In genomic region chr10:8583552-8584388, GRCm38 (mm10) we compare ENCODE assay signal across 17 mouse cellular contexts.
DNase-seq lines count a peak whose midpoint lies in the region; ATAC-seq and TF ChIP-seq lines count a peak whose summit lies in the region.
"Had no signal": no experiment of that assay in that cellular context is flagged by ENCODE, and none has a peak within 500 bp of the region (broad histone marks: within the 10 kb centered on the region; RNA-seq: fewer than 3 reads in every experiment).

No protein-coding gene starts in this region.

- no peaks in the 10 kb centered on the region for H3K9me3 ChIP-seq in forebrain, postnatal 0 days (ENCODE audit: low read length)
- no peaks in the 10 kb centered on the region for H3K9me3 ChIP-seq in forebrain, embryonic 13.5 days (replicated peaks)
- no peaks in the 10 kb centered on the region for H3K9me3 ChIP-seq in midbrain, embryonic 16.5 days (replicated peaks; ENCODE audit: control insufficient read depth, low read length, poor library complexity, severe bottlenecking)
- no peaks in the 10 kb centered on the region for H3K9me3 ChIP-seq in midbrain, embryonic 11.5 days (ENCODE audit: control insufficient read depth, low read length)
- no peaks in the 10 kb centered on the region for H3K9me3 ChIP-seq in midbrain, postnatal 0 days (ENCODE audit: low read length)
- H3K9me3 ChIP-seq: embryonic facial prominence, embryonic 13.5 days; limb, embryonic 15.5 days had no signal

- WGBS in forebrain, postnatal 0 days, result 38% methylated on average over 7 of the region's 7 CpGs
- WGBS in forebrain, embryonic 13.5 days, result 54% methylated on average over 7 of the region's 7 CpGs
- 64% methylated on average over 7 of the region's 7 CpGs for WGBS in midbrain, embryonic 16.5 days
- 78% methylated on average over 7 of the region's 7 CpGs for WGBS in midbrain, embryonic 11.5 days
- 69% methylated on average over 7 of the region's 7 CpGs for WGBS in midbrain, postnatal 0 days

- no peaks in the 10 kb centered on the region for H3K36me3 ChIP-seq in forebrain, postnatal 0 days (ENCODE audit: insufficient read depth)
- H3K36me3 ChIP-seq in forebrain, embryonic 13.5 days (ENCODE audit: poor library complexity, severe bottlenecking), result no peaks in the 10 kb centered on the region
- H3K36me3 ChIP-seq in midbrain, embryonic 16.5 days (ENCODE audit: control insufficient read depth, insufficient read depth, low read length), result no peaks in the 10 kb centered on the region
- H3K36me3 ChIP-seq in midbrain, embryonic 11.5 days (ENCODE audit: control insufficient read depth, insufficient read depth, low read length), result no peaks in the 10 kb centered on the region
- no peaks in the 10 kb centered on the region for H3K36me3 ChIP-seq in midbrain, postnatal 0 days (ENCODE audit: insufficient read depth, low read length)
- H3K36me3 ChIP-seq: embryonic facial prominence, embryonic 13.5 days; limb, embryonic 15.5 days had no signal

- ATAC-seq in forebrain, postnatal 0 days, result peak; percentile 36; the same call in 1 of the 2 replicates
- ATAC-seq in forebrain, embryonic 13.5 days, result no peak
- peak; percentile 51; the same call in 1 of the 2 replicates for ATAC-seq in midbrain, embryonic 16.5 days
- ATAC-seq in midbrain, embryonic 11.5 days (ENCODE audit: low FRiP score), result no peak
- no peak for ATAC-seq in midbrain, postnatal 0 days (ENCODE audit: low FRiP score)
- no peak for ATAC-seq in granulocyte monocyte progenitor cell, adult 5-6 weeks (replicated peaks; ENCODE audit: poor library complexity, severe bottlenecking)

- no peak for TF ChIP-seq CTCF in forebrain, postnatal 0 days (IDR thresholded peaks at IDR 0.05; ENCODE audit: low read depth)
- TF ChIP-seq CTCF in midbrain, postnatal 0 days (IDR thresholded peaks at IDR 0.05), result no peak

- H3K27me3 ChIP-seq in forebrain, postnatal 0 days (ENCODE audit: insufficient read depth, low read length), result no peaks in the 10 kb centered on the region
- H3K27me3 ChIP-seq in forebrain, embryonic 13.5 days, result no peaks in the 10 kb centered on the region
- H3K27me3 ChIP-seq in midbrain, embryonic 16.5 days (ENCODE audit: control insufficient read depth, insufficient read depth, low read depth, low read length), result no peaks in the 10 kb centered on the region
- no peaks in the 10 kb centered on the region for H3K27me3 ChIP-seq in midbrain, embryonic 11.5 days (ENCODE audit: control insufficient read depth, insufficient read depth, low read length)
- no peaks in the 10 kb centered on the region for H3K27me3 ChIP-seq in midbrain, postnatal 0 days (ENCODE audit: insufficient read depth, low read length)
- H3K27me3 ChIP-seq: embryonic facial prominence, embryonic 13.5 days; limb, embryonic 15.5 days had no signal

- no peak overlapping the region for H3K27ac ChIP-seq in forebrain, postnatal 0 days (ENCODE audit: low read depth, low read length)
- H3K27ac ChIP-seq in forebrain, embryonic 13.5 days, result no peak overlapping the region
- peak overlapping the region; percentile 42; the same call in 1 of the 2 replicates for H3K27ac ChIP-seq in midbrain, embryonic 16.5 days (ENCODE audit: low read length)
- no peak overlapping the region for H3K27ac ChIP-seq in midbrain, embryonic 11.5 days (ENCODE audit: low read depth, low read length)
- H3K27ac ChIP-seq in midbrain, postnatal 0 days (ENCODE audit: low read depth, low read length), result no peak overlapping the region
- H3K27ac ChIP-seq: embryonic facial prominence, embryonic 13.5 days; limb, embryonic 15.5 days had no signal

- no peaks in the 10 kb centered on the region for H3K4me1 ChIP-seq in forebrain, postnatal 0 days (ENCODE audit: insufficient read depth)
- H3K4me1 ChIP-seq in forebrain, embryonic 13.5 days, result no peaks in the 10 kb centered on the region
- no peaks in the 10 kb centered on the region for H3K4me1 ChIP-seq in midbrain, embryonic 16.5 days (ENCODE audit: control insufficient read depth, insufficient read depth, low read length)
- no peaks in the 10 kb centered on the region for H3K4me1 ChIP-seq in midbrain, embryonic 11.5 days (ENCODE audit: control insufficient read depth, insufficient read depth, low read length)
- H3K4me1 ChIP-seq in midbrain, postnatal 0 days (ENCODE audit: insufficient read depth, low read length), result no peaks in the 10 kb centered on the region
- H3K4me1 ChIP-seq: embryonic facial prominence, embryonic 13.5 days; limb, embryonic 15.5 days had no signal

- peak; percentile 3 for DNase-seq in forebrain, postnatal 0 days
- no peak for DNase-seq in midbrain, embryonic 11.5 days (ENCODE audit: low spot score, missing footprints)
- peak; percentile 10 for DNase-seq in midbrain, postnatal 0 days (ENCODE audit: low spot score)
- DNase-seq in right cerebral cortex, postnatal 10 days (ENCODE audit: low spot score in 2 of 2), result no peak
- DNase-seq: adrenal gland, adult 8-10 months; B cell, adult 2 months; cerebellum, adult 9-10 months; heart, postnatal 10 days; kidney, adult 8-10 months; kidney, postnatal 25 days; lung, postnatal 10 days had no signal

- H3K4me2 ChIP-seq in forebrain, postnatal 0 days (ENCODE audit: low read depth), result no peak overlapping the region
- no peak overlapping the region for H3K4me2 ChIP-seq in forebrain, embryonic 13.5 days
- H3K4me2 ChIP-seq in midbrain, embryonic 16.5 days (ENCODE audit: low read length), result no peak overlapping the region
- H3K4me2 ChIP-seq in midbrain, embryonic 11.5 days, result no peak overlapping the region
- no peak overlapping the region for H3K4me2 ChIP-seq in midbrain, postnatal 0 days (ENCODE audit: low read depth, low read length, poor library complexity, severe bottlenecking)
- H3K4me2 ChIP-seq: embryonic facial prominence, embryonic 13.5 days; heart, embryonic 11.5 days; limb, embryonic 15.5 days had no signal

- H3K4me3 ChIP-seq in forebrain, postnatal 0 days (ENCODE audit: low read depth, low read length), result no peak overlapping the region
- no peak overlapping the region for H3K4me3 ChIP-seq in forebrain, embryonic 13.5 days
- no peak overlapping the region for H3K4me3 ChIP-seq in midbrain, embryonic 16.5 days (ENCODE audit: low read depth, low read length)
- H3K4me3 ChIP-seq in midbrain, embryonic 11.5 days (ENCODE audit: low read depth, low read length), result no peak overlapping the region
- H3K4me3 ChIP-seq in midbrain, postnatal 0 days (ENCODE audit: low read depth, low read length), result no peak overlapping the region
- H3K4me3 ChIP-seq: embryonic facial prominence, embryonic 13.5 days; limb, embryonic 15.5 days had no signal

- no peak overlapping the region for H3K9ac ChIP-seq in forebrain, postnatal 0 days
- no peak overlapping the region for H3K9ac ChIP-seq in forebrain, embryonic 13.5 days
- no peak overlapping the region for H3K9ac ChIP-seq in midbrain, embryonic 16.5 days (ENCODE audit: low read depth, low read length)
- H3K9ac ChIP-seq in midbrain, embryonic 11.5 days (ENCODE audit: low read length), result no peak overlapping the region
- no peak overlapping the region for H3K9ac ChIP-seq in midbrain, postnatal 0 days (replicated peaks; ENCODE audit: low read length, poor library complexity, severe bottlenecking)
- H3K9ac ChIP-seq: embryonic facial prominence, embryonic 13.5 days; limb, embryonic 15.5 days had no signal

Comparison
In these comparisons a context has a peak if more than half of its experiments do, and no peak if none do; other contexts are left out.
1. ATAC-seq: peak in forebrain, postnatal 0 days (single experiment) and midbrain, embryonic 16.5 days (single experiment); none in forebrain, embryonic 13.5 days (single experiment), midbrain, embryonic 11.5 days (single experiment), midbrain, postnatal 0 days (single experiment) and granulocyte monocyte progenitor cell, adult 5-6 weeks (single experiment).
2. DNase-seq: peak in forebrain, postnatal 0 days (single experiment) and midbrain, postnatal 0 days (single experiment); none in midbrain, embryonic 11.5 days (single experiment) and right cerebral cortex, postnatal 10 days (0 of 2).